Mouse (Mus musculus): ENCODE data around the gene Uso1. TPM values are rescaled to one million over a fixed set of nuclear protein-coding genes. Genes with fewer than 3 reads are reported as not detected.

Gene Uso1
- polyA plus RNA-seq, 1 experiment = 23.0 TPM

GRCm38 (mm10) chr5:92240769-92241168 lies 103.0 kb downstream of the Uso1 start:
- TF ChIP-seq CTCF (conservative IDR thresholded peaks at IDR 0.05; ENCODE audit: insufficient read depth, insufficient read length, low read depth, low read length) (no peak), POLR2A (IDR thresholded peaks at IDR 0.05; ENCODE audit: low read depth, low read length) (no peak)
- Histone ChIP-seq H3K4me1 (ENCODE audit: control insufficient read depth, insufficient read depth, low read length) (no peaks in the 10 kb centered on the region), H3K27me3 (replicated peaks; ENCODE audit: control insufficient read depth, insufficient read depth, low read length) (no peaks in the 10 kb centered on the region), H3K36me3 (ENCODE audit: control insufficient read depth, insufficient read depth, low read length) (no peaks in the 10 kb centered on the region), H3K4me3 (ENCODE audit: insufficient read depth, low read depth, low read length) (no peak overlapping the region), H3K27ac (ENCODE audit: insufficient read depth, low read depth, low read length) (no peak overlapping the region)
- 93% methylated on average over 12 of the region's 12 CpGs for WGBS
- no peak for DNase-seq

GRCm38 (mm10) chr5:92244900-92245299 lies 107.2 kb downstream of the Uso1 start:
- 100% methylated on average over 2 of the region's 2 CpGs for WGBS
- no peaks in the 10 kb centered on the region for H3K4me1 ChIP-seq (ENCODE audit: control insufficient read depth, insufficient read depth, low read length)
- no peaks in the 10 kb centered on the region for H3K27me3 ChIP-seq (replicated peaks; ENCODE audit: control insufficient read depth, insufficient read depth, low read length)
- no peaks in the 10 kb centered on the region for H3K36me3 ChIP-seq (ENCODE audit: control insufficient read depth, insufficient read depth, low read length)
- H3K27ac ChIP-seq (ENCODE audit: insufficient read depth, low read depth, low read length) = no peak overlapping the region
- no peak for TF ChIP-seq CTCF (conservative IDR thresholded peaks at IDR 0.05; ENCODE audit: insufficient read depth, insufficient read length, low read depth, low read length)
- TF ChIP-seq POLR2A (IDR thresholded peaks at IDR 0.05; ENCODE audit: low read depth, low read length) = no peak
- no peak for DNase-seq
- no peak overlapping the region for H3K4me3 ChIP-seq (ENCODE audit: insufficient read depth, low read depth, low read length)

- no peak for DNase-seq
- TF ChIP-seq CTCF (conservative IDR thresholded peaks at IDR 0.05; ENCODE audit: insufficient read depth, insufficient read length, low read depth, low read length) (no peak), POLR2A (IDR thresholded peaks at IDR 0.05; ENCODE audit: low read depth, low read length) (no peak)
- 86% methylated on average over 9 of the region's 9 CpGs for WGBS
These were observed 107.7 kb downstream of the Uso1 start for GRCm38 (mm10) chr5:92245483-92245882.

GRCm38 (mm10) chr5:92248614-92249013 lies 110.9 kb downstream of the Uso1 start:
- no peak for DNase-seq
- Histone ChIP-seq H3K36me3 (ENCODE audit: control insufficient read depth, insufficient read depth, low read length) (no peaks in the 10 kb centered on the region), H3K27me3 (replicated peaks; ENCODE audit: control insufficient read depth, insufficient read depth, low read length) (no peaks in the 10 kb centered on the region), H3K4me1 (ENCODE audit: control insufficient read depth, insufficient read depth, low read length) (no peaks in the 10 kb centered on the region), H3K27ac (ENCODE audit: insufficient read depth, low read depth, low read length) (no peak overlapping the region), H3K4me3 (ENCODE audit: insufficient read depth, low read depth, low read length) (no peak overlapping the region)
- TF ChIP-seq POLR2A (IDR thresholded peaks at IDR 0.05; ENCODE audit: low read depth, low read length) = no peak
- TF ChIP-seq CTCF (conservative IDR thresholded peaks at IDR 0.05; ENCODE audit: insufficient read depth, insufficient read length, low read depth, low read length) = no peak
- WGBS = 72% methylated on average over 11 of the region's 11 CpGs

More at GRCm38 (mm10) chr5:92245483-92245882, 107.7 kb downstream of the Uso1 start:
- H3K4me3 ChIP-seq (ENCODE audit: insufficient read depth, low read depth, low read length) = no peak overlapping the region
- no peaks in the 10 kb centered on the region for H3K4me1 ChIP-seq (ENCODE audit: control insufficient read depth, insufficient read depth, low read length)
- no peaks in the 10 kb centered on the region for H3K36me3 ChIP-seq (ENCODE audit: control insufficient read depth, insufficient read depth, low read length)
- H3K27me3 ChIP-seq (replicated peaks; ENCODE audit: control insufficient read depth, insufficient read depth, low read length) = no peaks in the 10 kb centered on the region
- no peak overlapping the region for H3K27ac ChIP-seq (ENCODE audit: insufficient read depth, low read depth, low read length)

GRCm38 (mm10) chr5:92252031-92252430 lies 114.3 kb downstream of the Uso1 start:
- TF ChIP-seq POLR2A (IDR thresholded peaks at IDR 0.05; ENCODE audit: low read depth, low read length) (no peak), CTCF (conservative IDR thresholded peaks at IDR 0.05; ENCODE audit: insufficient read depth, insufficient read length, low read depth, low read length) (no peak)
- Histone ChIP-seq H3K4me1 (ENCODE audit: control insufficient read depth, insufficient read depth, low read length) (no peaks in the 10 kb centered on the region), H3K27ac (ENCODE audit: insufficient read depth, low read depth, low read length) (no peak overlapping the region), H3K36me3 (ENCODE audit: control insufficient read depth, insufficient read depth, low read length) (no peaks in the 10 kb centered on the region), H3K27me3 (replicated peaks; ENCODE audit: control insufficient read depth, insufficient read depth, low read length) (no peaks in the 10 kb centered on the region), H3K4me3 (ENCODE audit: insufficient read depth, low read depth, low read length) (no peak overlapping the region)
- no peak for DNase-seq
- 91% methylated on average over 6 of the region's 6 CpGs for WGBS

Other genes starting within 250 kb of the Uso1 start
- 25.6 and 30.9 TPM in 2 replicates for gene Rchy1, start 174.9 kb upstream of the Uso1 start, polyA plus RNA-seq (2012; rRNA removed)
- gene Odaph, start 150.5 kb upstream of the Uso1 start, polyA plus RNA-seq (2012; rRNA removed) = 0.11 TPM in 1 of 2 replicates, not detected in the other
- gene Cdkl2, start 94.1 kb upstream of the Uso1 start, polyA plus RNA-seq (2012; rRNA removed) = 2.3 and 2.8 TPM in 2 replicates
- gene G3bp2, start 54.2 kb upstream of the Uso1 start, polyA plus RNA-seq (2012; rRNA removed) = 15.1 and 20.6 TPM in 2 replicates
- not detected in 2 replicates for gene U90926, start 77.5 kb downstream of the Uso1 start, polyA plus RNA-seq (2012; rRNA removed)
- gene Ppef2, start 118.3 kb downstream of the Uso1 start, polyA plus RNA-seq (2012; rRNA removed) = 0.45 TPM in 2 replicates
- 21.8 and 26.7 TPM in 2 replicates for gene Naaa, start 140.2 kb downstream of the Uso1 start, polyA plus RNA-seq (2012; rRNA removed)
- 6.1 and 7.0 TPM in 2 replicates for gene Sdad1, start 172.5 kb downstream of the Uso1 start, polyA plus RNA-seq (2012; rRNA removed)
- 8.2 and 14.6 TPM in 2 replicates for gene Cxcl9, start 190.1 kb downstream of the Uso1 start, polyA plus RNA-seq (2012; rRNA removed)
- gene Art3, start 193.9 kb downstream of the Uso1 start, polyA plus RNA-seq (2012; rRNA removed) = 7.1 and 8.8 TPM in 2 replicates
- 10.2 and 16.6 TPM in 2 replicates for gene Cxcl10, start 211.0 kb downstream of the Uso1 start, polyA plus RNA-seq (2012; rRNA removed)